Mouse (Mus musculus) frontal cortex, adult 2 months (tissue): Measurements from ENCODE around the gene Mfap1a. TPM values are rescaled to one million over a fixed set of nuclear protein-coding genes. Genes with fewer than 3 reads are reported as not detected.
A peak's percentile ranks its signal among the peaks of the same experiment; 100 is the strongest.
"Not testable (repeated sequence)": the region's sequence is repeated elsewhere in the genome, so short reads cannot be mapped to it uniquely, and the experiment has no call there.

Experiments
- DNase-seq, 2 experiments: peaks; one replicate each; pipeline ENCODE4 v3.0.0; 2022; ENCODE audit warnings: low spot score in 1 of 2; ENCODE audit errors: extremely low spot score in 1 of 2
- polyA plus RNA-seq: library from polyadenylated mRNA; depleted of rRNA; stranded (reverse); fragments of >200 nt; gene quantifications from 2 replicates; pipeline ENCODE4 v1.2.3, GENCODE M21; 2012

The Mfap1a gene
- polyA plus RNA-seq, 1 experiment = 19.9 TPM

GRCm38 (mm10) chr2:121477491-121478266, 28.8 kb downstream of the Mfap1a start:
- no peak for DNase-seq

DNA sequence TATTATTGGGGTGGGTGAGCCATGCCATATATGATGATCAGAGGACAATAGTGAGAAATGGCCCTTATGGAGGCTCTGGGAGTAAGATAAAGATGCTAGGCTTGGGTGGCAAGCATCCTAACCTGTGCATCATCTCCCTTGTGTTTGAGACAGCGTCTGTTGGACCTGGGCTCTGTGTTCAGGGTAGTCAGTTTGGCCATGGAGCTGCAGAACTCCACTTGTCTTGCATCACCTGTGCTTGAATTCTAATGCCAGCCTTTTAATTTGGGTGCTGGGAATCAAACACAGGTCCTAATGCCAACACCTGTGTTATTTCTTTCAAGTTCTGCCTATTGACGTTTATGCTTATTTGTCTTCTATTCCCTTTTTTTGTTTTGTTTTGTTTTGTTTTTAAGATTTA, 31.2 kb downstream of the Mfap1a start:
- not testable (repeated sequence) for DNase-seq

DNA sequence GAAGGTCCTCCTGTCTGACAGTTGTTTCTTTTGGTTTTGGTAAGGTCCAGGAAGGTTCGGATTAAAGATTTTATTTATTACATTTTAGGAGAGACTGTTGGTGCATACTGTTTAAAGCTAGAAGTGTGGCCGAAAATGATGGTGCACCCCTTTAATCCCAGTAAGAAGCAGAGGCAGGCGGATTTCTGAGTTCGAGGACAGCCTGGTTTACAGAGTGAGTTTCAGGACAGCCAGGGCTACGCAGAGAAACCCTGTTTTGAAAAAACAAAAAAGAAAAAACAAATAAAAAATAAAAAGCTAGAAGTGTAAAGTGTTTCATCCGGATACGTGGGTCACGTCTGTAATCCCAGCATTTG, 32.3 kb downstream of the Mfap1a start:
- no peak for DNase-seq

- peak; percentile 69 to 93 for DNase-seq
Observed at GRCm38 (mm10) chr2:121473301-121474179, 32.9 kb downstream of the Mfap1a start, which contains the start of gene Mfap1b. TSS of gene Mfap1b (minus strand) at chr2:121474067.

DNA sequence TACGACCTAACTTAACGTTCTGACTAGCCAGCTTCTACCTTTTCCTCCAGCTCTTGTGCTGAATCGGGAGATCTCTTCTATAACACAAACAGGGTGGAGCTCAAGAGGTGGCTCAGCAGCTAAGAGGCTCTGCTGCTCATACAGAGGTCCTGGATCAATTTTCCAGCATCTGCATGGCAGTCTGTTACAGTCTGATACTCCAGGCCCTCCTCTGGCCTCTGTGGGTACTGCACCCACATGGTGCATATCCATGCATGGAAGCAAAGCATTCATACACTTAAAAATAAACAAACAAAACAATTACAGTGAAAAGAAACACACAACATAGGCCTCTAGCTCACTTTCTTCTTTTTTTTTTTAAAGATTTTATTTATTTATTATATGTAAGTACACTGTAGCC, 33.7 kb downstream of the Mfap1a start:
- not testable (repeated sequence) for DNase-seq

DNA sequence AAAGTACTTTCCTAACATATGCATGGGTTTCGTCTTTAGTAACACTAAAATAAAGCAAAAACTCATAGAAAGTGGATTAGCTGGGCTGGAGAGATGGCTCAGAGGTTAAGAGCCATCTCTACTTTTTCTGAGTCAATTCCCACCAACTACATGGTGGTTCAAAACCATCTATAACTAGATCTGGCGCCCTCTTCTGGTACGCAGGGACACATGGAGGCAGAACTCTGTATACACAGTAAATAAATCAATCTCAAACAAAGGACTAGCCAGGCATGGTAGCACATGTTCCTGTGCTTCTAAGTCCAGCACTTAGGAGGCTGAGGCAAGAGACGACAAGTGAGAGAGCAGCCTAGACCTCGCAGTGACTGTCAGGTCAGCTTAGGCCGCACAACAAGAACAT, 37.5 kb downstream of the Mfap1a start:
- not testable (repeated sequence) for DNase-seq

GRCm38 (mm10) chr2:121460071-121460470, 46.4 kb downstream of the Mfap1a start:
- no peak for DNase-seq

- peak; percentile 61 to 86 for DNase-seq
Observed at GRCm38 (mm10) chr2:121456692-121457642, 49.5 kb downstream of the Mfap1a start, which contains the start of gene Serinc4. TSS of gene Serinc4 (minus strand) at chr2:121456781.

DNA sequence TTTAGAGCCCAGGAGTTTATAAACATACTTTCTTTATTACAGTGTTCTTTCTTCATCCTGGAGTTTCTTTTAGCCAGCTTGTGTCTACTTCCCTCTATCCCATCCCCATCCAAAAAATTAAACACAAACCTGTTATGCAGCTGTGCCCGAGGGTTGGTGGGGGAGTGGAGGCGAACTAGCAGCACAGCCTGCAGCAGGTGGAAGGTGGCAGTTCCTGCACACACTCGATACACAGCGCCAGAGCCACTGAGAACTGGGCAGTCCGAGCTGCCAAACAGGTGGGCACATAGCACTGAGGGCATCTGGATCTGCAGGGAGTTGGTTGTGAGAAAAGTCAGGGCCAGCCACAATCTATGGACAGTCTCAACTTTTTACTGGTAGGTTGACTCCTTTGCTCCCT, 50.9 kb downstream of the Mfap1a start:
- DNase-seq = no peak

DNA sequence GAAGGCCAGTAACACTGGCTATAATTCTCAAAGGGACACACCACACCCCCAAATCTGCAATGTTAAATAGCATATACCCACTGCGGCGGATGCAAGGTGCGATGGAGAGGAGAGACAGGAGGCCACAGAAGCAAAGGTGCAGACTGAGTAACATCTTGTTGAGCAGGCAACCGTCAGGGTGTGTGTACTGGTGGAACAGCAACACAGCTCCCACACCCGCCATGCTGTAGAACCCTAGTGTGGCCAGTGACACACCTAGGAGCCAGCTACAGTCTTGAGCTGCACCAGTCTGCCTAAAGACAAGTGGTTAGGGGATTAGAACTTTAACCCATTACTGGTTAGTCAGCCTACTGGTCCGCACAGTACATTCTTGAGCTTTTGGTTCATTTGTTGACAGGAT, 52.5 kb downstream of the Mfap1a start:
- no peak for DNase-seq

DNA sequence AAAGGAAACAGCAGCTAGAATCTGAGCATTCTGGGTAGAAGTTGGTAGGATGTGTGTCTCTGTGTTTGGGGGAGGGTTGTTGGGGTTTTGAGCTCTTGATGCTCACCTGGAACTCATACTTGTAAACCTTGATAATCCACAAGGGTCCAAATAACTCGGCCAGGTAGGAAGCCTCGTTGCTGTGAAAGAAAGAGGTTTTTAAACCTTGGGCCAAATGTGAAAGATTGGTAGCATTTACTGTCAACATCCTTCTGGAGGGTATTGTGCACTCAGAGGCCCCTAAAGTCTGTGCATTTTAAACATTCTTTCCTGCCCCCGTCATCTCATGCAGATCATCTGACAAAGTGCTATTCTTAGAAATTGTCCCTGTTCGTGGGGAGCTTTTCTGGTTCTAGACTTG, 53.5 kb downstream of the Mfap1a start, which contains the start of gene Hypk:
Gene Hypk, plus strand, starts transcription at position 301 of the 400 bp plus-strand sequence.
- DNase-seq = no peak

DNA sequence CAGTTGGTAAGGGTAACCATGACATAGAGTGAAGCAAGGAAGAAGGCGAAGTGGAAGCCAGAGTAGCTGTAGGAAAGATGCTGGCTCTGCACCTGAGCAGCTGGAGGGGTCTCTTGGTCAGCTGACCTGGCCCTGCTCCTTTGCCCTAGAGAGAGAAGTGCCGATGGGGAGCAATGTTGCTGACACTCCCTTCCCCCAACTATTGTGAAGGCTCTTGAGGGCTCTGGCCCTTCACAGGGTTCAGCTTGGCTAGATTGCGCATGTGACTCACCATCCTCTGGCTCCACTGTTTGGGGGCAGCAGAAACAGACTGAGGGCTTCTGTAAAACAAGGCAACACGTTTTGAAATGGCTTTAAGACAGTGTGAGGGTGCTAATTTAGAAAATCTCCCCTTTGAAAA, 54.1 kb downstream of the Mfap1a start:
- DNase-seq = no peak

DNA sequence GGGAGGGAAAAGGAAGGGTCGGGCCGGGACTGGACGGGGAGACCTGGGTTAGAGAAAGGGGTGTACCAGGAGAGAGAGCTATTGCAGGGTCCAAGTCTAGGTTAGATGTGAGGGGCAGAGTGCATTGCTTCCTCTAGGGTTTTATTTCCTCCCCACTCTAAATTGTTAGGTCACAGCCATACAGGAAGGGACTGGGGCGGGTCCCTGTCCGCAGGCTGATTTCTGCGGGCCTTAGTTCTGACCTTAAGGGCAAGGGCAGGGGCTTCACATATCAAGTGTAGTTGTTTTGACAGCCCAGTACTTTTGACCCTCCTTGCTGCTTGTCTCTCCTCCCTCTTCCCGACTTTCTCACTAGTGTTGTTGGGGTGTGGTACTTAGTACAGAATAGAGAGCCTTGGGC, 56.4 kb downstream of the Mfap1a start:
- DNase-seq = no peak

DNA sequence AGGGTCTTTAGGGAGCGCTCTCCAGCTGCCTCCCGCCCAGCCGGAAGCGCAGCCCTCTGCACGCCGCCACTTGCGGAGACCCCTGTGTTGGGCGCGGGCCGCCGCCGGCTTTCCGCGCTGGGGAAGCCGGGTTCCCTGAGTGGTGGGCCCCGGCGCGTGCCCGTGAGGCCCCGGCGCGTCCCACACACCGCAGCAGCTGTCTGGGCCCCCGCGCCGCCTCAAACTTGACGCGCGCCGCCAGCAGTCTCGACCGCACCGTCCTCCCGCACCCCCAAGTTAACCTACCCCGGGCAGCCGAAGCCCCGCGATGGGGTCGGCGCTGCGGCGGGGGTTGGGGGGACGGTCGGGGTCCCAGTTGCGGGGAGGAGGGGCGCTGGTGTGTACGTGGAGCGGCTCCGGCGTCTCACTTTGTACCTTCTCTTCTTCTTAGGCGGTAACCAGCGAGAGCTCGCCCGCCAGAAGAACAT, 56.9 kb downstream of the Mfap1a start:
- DNase-seq = peak in 1 of 2 experiments; percentile 38

DNA sequence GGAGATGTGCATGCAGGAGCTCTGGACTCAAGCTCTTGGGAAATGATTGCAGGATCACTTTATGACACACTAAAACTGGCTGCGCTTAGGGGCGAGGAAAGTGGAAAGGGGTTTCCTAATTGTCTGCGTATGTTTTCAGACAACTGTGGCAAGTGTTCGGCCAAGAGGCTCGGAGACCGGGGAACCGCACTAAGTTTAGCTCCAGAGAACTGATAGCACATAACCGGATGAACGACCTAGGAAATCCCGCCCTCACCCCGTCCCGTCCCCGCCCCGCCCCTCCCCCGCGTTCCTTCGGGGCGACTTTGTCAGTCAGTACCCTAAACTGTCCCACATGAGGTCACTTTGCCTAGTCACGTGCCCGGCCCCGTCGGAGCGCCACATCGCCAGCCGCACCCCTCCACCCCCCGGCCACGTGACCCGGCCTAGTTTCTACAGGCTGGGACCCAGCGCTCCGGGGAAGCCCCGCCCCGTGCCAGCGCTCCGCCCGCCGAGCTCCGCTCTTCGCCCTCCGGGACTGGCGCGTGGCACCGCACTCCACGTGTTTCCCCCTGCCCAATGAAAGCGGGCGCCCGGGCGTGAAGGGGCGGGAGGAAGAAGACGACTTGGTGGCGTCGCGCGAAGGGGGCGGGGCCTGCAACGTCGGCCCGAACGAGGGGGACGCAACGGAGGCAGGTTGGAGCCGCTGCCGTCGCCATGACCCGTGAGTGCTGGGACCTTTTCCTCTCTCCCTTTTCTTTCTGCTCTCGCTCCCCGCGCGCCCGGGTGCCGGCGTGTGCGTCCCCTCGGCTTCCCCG, 57.5 kb downstream of the Mfap1a start, which contains the start of gene Serf2:
Gene Serf2, plus strand, starts transcription at position 457 of the 797 bp plus-strand sequence.
- DNase-seq = peak; percentile 98

DNA sequence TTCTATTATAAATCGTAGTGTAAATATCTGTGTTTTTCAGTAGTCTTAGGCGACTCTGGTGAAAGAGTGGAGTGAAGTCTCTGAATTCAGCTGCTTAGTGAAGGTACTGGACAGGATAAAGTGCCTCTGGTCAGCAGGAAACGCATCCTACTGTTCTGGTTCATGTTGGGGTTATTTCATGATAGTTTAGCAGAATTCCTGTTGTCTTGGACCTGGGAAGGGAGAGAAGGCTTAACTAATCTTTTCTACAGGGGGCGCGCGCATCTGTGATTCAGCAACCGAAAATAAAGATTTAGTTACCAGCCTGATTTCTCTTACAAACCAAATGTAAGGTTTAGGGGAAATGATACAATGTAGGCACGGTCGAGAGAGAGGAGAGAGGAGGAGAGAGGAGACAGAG, 58.3 kb downstream of the Mfap1a start:
- DNase-seq = peak in 1 of 2 experiments; percentile 56

DNA sequence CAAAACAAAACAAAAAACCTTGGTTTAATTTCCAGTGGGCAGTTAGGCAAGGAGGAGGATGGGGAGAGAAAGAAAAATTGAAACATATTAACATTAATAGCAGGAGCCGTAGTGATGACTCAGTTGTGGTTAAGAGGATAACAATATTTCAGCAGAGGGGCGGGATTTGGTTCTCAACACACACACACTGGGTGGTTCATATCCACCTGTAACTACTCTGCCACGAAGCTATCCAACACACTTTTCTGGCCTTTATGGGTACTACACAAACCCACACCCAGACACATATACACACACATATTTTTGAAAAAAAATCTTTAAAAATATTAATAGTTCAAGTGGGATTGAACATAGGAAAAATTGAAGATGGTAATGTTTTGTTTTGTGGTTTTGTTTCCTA, 59.5 kb downstream of the Mfap1a start:
- no peak for DNase-seq

DNA sequence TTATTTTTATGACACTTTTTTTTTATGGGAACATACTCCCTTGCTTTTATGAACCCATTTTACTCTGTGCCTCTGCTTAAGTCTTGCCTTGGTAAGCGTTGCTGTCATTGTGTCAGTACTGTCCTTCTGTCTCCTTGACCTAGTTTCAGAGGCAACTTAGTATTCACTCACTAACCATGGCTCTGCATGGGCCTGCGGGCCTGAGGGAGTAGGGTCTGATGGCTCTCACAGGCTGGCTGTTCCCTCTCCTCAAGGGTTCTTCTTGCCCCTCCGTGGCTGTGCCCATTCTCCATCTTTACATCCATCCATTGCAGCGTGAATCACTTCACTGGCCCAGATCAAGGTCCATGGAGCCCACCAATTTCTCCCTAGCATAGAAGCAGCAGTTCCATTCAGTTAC, 60.0 kb downstream of the Mfap1a start:
- DNase-seq = no peak

- DNase-seq = no peak
Observed at GRCm38 (mm10) chr2:121445117-121445516, 61.3 kb downstream of the Mfap1a start.
